Mouse (Mus musculus) CH12.LX (cell line): Measurements from ENCODE around the gene Med15.

Experiments used
- KAT2A ChIP-seq: IDR thresholded peaks from 2 replicates; pipeline ENCODE4 v1.6.1; 2012; ENCODE audit warnings: low read length, improper control_type of control experiment, inconsistent platforms; ENCODE audit not compliant: insufficient replicate concordance
- MAX ChIP-seq: IDR thresholded peaks from 2 replicates; pipeline ENCODE4 v1.6.1; 2011; ENCODE audit warnings: low read length, improper control_type of control experiment
- MAZ ChIP-seq: IDR thresholded peaks from 2 replicates; pipeline ENCODE4 v1.6.1; 2012; ENCODE audit warnings: low read depth, mild to moderate bottlenecking, inconsistent platforms, low read length, improper control_type of control experiment, moderate library complexity
- POLR2A ChIP-seq: IDR thresholded peaks from 2 replicates; pipeline ENCODE4 v1.6.1; 2011; ENCODE audit warnings: low read depth, mild to moderate bottlenecking, improper control_type of control experiment, low read length
- TBP ChIP-seq: conservative IDR thresholded peaks from 2 replicates; pipeline ENCODE4 v1.6.1; 2011; ENCODE audit warnings: low read depth, low read length, improper control_type of control experiment

DNA sequence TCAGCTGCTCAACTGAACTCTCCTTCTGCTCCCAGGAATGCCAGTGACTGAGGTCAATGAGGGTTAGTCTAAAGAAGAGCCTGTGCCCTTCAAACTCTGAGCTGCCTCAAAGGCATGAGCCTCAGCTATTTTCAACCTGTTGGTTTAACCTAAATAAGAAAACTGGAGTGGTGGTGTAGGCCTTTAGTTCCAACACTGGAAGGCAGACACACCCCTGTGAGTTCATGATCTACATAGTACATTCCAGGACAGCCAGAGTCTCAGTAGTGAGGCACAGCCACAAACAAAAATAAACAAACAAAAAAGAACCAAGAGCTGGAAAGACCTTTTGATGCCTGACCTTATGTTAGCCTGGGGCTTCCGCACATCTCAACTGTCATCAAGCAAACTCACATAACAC, 25.1 kb downstream of the Med15 start:
- TF ChIP-seq KAT2A: no peak
- TF ChIP-seq MAZ: no peak
- no peak for TF ChIP-seq MAX
- no peak for TF ChIP-seq TBP
- TF ChIP-seq POLR2A: no peak
